Mouse (Mus musculus) Muller cell, postnatal 12 days (primary cell): ENCODE data around the gene Ftsj1.

Experiments used
- DNase-seq: peaks from one replicate; pipeline ENCODE4 v3.0.0-alpha.2; 2015; ENCODE audit errors: inconsistent ontology term

The Ftsj1 gene

DNA sequence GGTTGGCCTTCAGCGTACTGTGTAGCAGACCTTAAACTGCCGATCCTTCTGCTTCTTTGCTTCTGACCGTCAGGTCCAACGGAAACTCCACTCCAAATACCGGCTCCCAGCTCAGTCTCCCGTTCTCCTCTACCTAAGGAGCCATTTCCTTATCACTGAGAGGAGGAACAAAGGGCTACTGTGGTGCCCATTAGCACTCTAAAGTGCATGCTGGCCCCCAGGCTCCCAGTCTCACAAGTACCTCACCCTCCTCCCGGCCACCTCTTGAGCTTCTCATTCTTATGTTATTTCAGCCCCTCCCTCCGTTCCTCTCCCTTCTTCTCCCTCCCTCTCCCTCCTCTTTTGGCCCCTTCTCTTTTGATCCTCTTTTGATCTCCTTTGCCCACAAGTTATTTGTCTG is 32.6 kb downstream of the Ftsj1 start:
- DNase-seq = no peak

- no peak for DNase-seq
Observed at GRCm38 (mm10) chrX:8218114-8218513, 34.1 kb downstream of the Ftsj1 start.

GRCm38 (mm10) chrX:8217383-8217782 is 34.8 kb downstream of the Ftsj1 start:
- DNase-seq = no peak

- no peak for DNase-seq
Observed at GRCm38 (mm10) chrX:8211490-8212207, 40.6 kb downstream of the Ftsj1 start.

- no peak for DNase-seq
Observed at GRCm38 (mm10) chrX:8209720-8210119, 42.5 kb downstream of the Ftsj1 start.

DNA sequence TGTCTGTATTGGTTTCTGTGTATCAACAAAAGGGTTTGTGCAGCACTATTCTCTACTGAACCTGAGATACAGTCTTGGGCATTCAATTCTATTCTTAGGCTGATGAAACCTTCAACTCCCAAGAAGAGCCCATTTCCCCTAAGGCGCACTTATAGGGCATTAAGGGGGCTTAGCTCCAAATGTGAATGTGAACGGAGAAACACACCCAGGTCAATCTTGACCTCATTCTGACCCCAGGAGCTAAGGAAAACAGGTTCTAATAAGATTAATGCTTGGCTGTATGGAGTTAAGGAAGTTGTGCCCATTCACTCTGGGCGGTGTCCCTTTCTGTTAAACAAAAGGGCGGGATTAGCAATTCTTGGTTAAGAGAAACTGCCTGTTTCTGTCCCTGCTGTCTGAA is 45.0 kb downstream of the Ftsj1 start:
- no peak for DNase-seq

GRCm38 (mm10) chrX:8206694-8207197 is 45.5 kb downstream of the Ftsj1 start:
- DNase-seq = no peak

GRCm38 (mm10) chrX:8206015-8206693 is 46.1 kb downstream of the Ftsj1 start, which contains the start of gene Porcn:
Gene Porcn (minus strand): TSS chrX:8206525.
- peak; percentile 92 for DNase-seq

DNA sequence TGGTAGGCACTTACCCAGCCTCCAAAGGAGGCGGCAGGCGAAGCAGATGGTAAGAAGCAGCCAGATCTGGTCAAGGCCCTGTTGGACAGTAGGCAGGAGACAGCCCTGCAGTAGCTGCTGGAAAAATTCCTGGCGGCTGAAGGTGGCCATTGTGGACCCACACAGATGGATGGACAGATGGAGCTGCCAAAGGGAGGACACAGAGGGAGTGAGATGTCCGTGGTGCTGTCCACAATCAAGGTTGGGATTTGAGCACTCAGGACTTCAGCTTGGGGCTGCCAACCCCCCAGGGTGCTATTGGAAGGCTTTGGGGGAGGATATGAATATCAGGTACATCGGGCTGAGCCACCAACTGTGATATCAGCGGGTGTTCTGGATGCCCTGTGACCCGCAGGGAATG is 46.7 kb downstream of the Ftsj1 start:
- no peak for DNase-seq

DNA sequence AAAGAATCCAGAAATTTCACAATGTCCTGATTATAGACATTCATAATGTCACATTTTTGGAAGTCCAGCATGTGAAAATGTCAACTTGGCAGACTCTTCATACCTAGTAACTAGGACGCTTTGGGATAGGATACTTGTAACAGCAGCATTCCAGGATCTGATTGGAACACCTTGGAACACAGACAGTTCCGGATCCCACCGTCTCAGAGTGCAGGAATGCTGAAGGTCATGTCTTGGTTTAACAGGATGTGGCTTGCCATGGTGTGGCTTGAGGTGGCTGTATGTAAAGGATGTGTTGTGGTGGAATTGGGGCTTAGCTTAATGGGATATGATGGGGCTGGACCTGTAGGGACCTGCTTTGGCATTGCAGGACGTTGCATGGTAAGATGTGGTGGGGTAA is 47.1 kb downstream of the Ftsj1 start:
- no peak for DNase-seq

DNA sequence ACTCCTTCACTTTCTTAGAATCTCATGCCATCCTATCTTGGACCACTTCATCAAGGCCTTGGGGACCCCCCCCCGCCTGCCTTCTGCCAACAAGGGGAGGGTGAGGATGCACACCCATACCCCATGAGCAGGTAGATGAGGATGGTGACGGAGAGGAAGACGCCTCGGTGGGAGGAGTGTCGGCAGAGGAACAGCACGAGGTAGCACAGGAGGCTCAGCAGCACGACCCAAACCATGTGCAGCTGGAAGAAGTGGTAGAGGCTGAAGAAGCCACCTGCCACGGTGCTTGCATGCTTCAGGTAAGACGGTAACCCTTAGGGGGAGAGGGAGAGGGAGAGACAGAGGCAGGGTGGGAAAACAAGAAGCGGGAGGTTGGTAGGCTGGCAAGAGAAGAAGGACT is 48.1 kb downstream of the Ftsj1 start:
- DNase-seq = no peak

GRCm38 (mm10) chrX:8203105-8203504 is 49.1 kb downstream of the Ftsj1 start:
- no peak for DNase-seq

DNA sequence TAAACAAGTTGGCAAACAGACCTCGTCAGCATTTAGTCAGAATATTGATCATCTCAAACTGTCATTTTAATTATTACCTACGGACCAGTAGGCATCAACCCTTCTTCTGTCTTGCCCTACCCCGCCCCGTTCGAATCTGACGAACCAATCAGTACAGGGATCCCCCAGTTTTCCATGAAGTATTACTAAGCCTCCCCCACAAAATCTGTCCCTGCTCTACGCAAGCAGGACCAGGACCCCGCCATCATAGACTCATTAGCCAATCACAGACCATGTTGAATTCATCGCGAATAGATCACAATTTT is 58.8 kb downstream of the Ftsj1 start, which contains the start of gene Ebp:
TSS of gene Ebp (minus strand) at position 94 of the 305 bp plus-strand sequence.
- DNase-seq = no peak

DNA sequence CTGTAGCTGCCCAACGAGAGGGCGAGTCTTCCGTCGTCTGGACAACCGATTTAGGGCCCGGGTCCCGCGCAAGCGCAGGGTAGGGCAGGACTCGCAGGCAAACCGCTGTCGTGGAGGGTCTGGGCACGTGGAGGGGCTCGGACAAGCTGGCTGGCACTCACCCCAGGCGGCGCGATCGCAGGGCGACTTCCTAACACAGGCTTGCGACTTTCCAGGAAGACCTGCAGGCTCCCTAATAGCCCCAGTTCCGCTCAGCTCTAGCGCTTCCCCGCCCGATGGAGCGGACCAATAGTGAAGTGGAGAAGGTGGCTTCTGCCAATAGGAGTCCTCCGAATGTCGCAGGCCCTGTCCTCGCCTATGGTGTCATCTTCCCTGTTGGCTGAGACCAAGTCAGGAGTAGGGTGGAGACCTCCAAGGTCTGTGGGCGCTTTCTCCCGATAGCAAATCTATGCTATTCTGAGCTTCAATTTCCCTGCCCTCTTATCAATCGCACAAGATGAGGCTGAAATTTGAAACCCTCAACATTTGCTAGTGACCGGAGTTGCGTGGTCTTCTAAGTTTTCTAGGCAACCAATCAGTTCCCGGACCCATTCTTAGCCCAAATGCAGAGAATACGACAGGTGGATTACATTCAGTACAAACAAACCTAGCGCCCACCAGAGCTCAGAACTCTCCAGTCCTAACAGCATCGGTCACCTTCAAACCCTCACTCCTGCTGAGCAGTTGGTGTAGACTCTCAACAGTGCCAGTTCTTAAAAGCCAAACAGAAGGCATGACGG is 59.4 kb downstream of the Ftsj1 start:
- DNase-seq = peak; percentile 87

GRCm38 (mm10) chrX:8192126-8192639 is 60.0 kb downstream of the Ftsj1 start:
- no peak for DNase-seq
